Mouse (Mus musculus) lung, embryonic 16.5 days (tissue): ENCODE results near the gene Itpr1. TPM values are rescaled to one million over a fixed set of nuclear protein-coding genes. Genes with fewer than 3 reads are reported as not detected.

ENCODE experiments used
- ATAC-seq: fragments of 200-750 bp; cut with Nextera tagmentation; 2 replicates; pipeline ENCODE4 v1.8.0; 2017; ENCODE audit warnings: low read depth, mild to moderate bottlenecking, moderate library complexity
- H3K27ac ChIP-seq: fragments of 300-500 bp; sonication (generic); 2 replicates; pipeline ENCODE4 v1.5.1; 2014; ENCODE audit warnings: mild to moderate bottlenecking, control low read depth, low read length
- H3K27me3 ChIP-seq: fragments of 300-500 bp; sonication (generic); 2 replicates; pipeline ENCODE4 v1.6.1; 2014; ENCODE audit warnings: low read depth, low read length, mixed read lengths; ENCODE audit not compliant: control insufficient read depth, insufficient read depth
- H3K36me3 ChIP-seq: fragments of 300-500 bp; sonication (generic); 2 replicates; pipeline ENCODE4 v1.6.1; 2014; ENCODE audit warnings: low read length; ENCODE audit not compliant: control insufficient read depth, insufficient read depth
- H3K4me1 ChIP-seq: fragments of 300-500 bp; sonication (generic); replicated peaks from 2 replicates; pipeline ENCODE4 v1.6.1; 2014; ENCODE audit warnings: low read length, mixed read lengths; ENCODE audit not compliant: control insufficient read depth, insufficient read depth
- H3K4me2 ChIP-seq: fragments of 300-500 bp; sonication (generic); 2 replicates; pipeline ENCODE4 v1.6.1; 2014; ENCODE audit warnings: low read depth, low read length, control low read depth
- H3K4me3 ChIP-seq: fragments of 300-500 bp; sonication (generic); 2 replicates; pipeline ENCODE4 v1.5.1; 2014; ENCODE audit warnings: mild to moderate bottlenecking, low read length, control low read depth
- H3K9ac ChIP-seq: fragments of 300-500 bp; sonication (generic); 2 replicates; pipeline ENCODE4 v1.6.1; 2014; ENCODE audit warnings: low read length, control low read depth
- H3K9me3 ChIP-seq: fragments of 300-500 bp; sonication (generic); 2 replicates; pipeline ENCODE4 v1.6.1; 2016; ENCODE audit warnings: low read length; ENCODE audit not compliant: control insufficient read depth
- WGBS: fragments of 180-500 bp; shearing (Covaris S2); extraction: QIAGEN DNeasy Blood & Tissue Kit; methylation state at CpG from one replicate; pipeline ENCODE4 v1.1.7; 2014; 5-methylcytosine and 5-hydroxymethylcytosine counted together
- polyA plus RNA-seq: library from polyadenylated mRNA; unstranded; fragments of >200 nt; fragmentation: Nextera tagmentation; extraction: Ambion mirVana; gene quantifications from 2 replicates; pipeline ENCODE4 v1.2.1, GENCODE M21; 2015

The Itpr1 gene
- polyA plus RNA-seq, 1 experiment from 2014 or later: 13.0 TPM

GRCm38 (mm10) chr6:108301856-108302255 lies 89.0 kb downstream of the Itpr1 start:
- no peaks in the 10 kb centered on the region for H3K9me3 ChIP-seq
- H3K9ac ChIP-seq: no peak overlapping the region
- no peak overlapping the region for H3K27ac ChIP-seq
- H3K4me1 ChIP-seq: 0 out of 2 replicates have a peak, but pooled peaks cover 9% of the 10 kb centered on the region
- no peaks in the 10 kb centered on the region for H3K36me3 ChIP-seq
- no peak for ATAC-seq
- H3K4me3 ChIP-seq: no peak overlapping the region
- no peak overlapping the region for H3K4me2 ChIP-seq
- no peaks in the 10 kb centered on the region for H3K27me3 ChIP-seq
- WGBS: 89% methylated on average over 5 of the region's 5 CpGs

GRCm38 (mm10) chr6:108303619-108304567 lies 91.0 kb downstream of the Itpr1 start:
- no peak overlapping the region for H3K4me3 ChIP-seq
- H3K27ac ChIP-seq: no peak overlapping the region
- H3K9me3 ChIP-seq: no peaks in the 10 kb centered on the region
- WGBS: 80% methylated on average over 12 of the region's 12 CpGs
- ATAC-seq: no peak
- no peak overlapping the region for H3K9ac ChIP-seq
- H3K4me2 ChIP-seq: no peak overlapping the region
- H3K36me3 ChIP-seq: no peaks in the 10 kb centered on the region
- H3K4me1 ChIP-seq: 0 out of 2 replicates have a peak, but pooled peaks cover 11% of the 10 kb centered on the region
- no peaks in the 10 kb centered on the region for H3K27me3 ChIP-seq

- no peak overlapping the region for H3K9ac ChIP-seq
- H3K27me3 ChIP-seq: no peaks in the 10 kb centered on the region
- no peaks in the 10 kb centered on the region for H3K9me3 ChIP-seq
- peak overlapping the region; percentile 44; the same call in 1 of the 2 replicates for H3K27ac ChIP-seq
- WGBS: 26% methylated on average over 12 of the region's 12 CpGs
- no peaks in the 10 kb centered on the region for H3K36me3 ChIP-seq
- H3K4me1 ChIP-seq: 0 out of 2 replicates have a peak, but pooled peaks cover 11% of the 10 kb centered on the region
- ATAC-seq: 0 out of 2 replicates have a peak, but pooled peaks have one; percentile 30
- H3K4me2 ChIP-seq: no peak overlapping the region
- H3K4me3 ChIP-seq: no peak overlapping the region
Observed at GRCm38 (mm10) chr6:108305171-108305779, 92.4 kb downstream of the Itpr1 start.

GRCm38 (mm10) chr6:108306240-108306639 lies 93.3 kb downstream of the Itpr1 start:
- 32% methylated on average over 11 of the region's 11 CpGs for WGBS
- Histone ChIP-seq H3K27ac (peak overlapping the region; percentile 91), H3K36me3 (no peaks in the 10 kb centered on the region), H3K4me3 (peak overlapping the region; percentile 22), H3K4me2 (peak overlapping the region; percentile 48), H3K27me3 (no peaks in the 10 kb centered on the region), H3K9me3 (no peaks in the 10 kb centered on the region), H3K4me1 (0 out of 2 replicates have a peak, but pooled peaks cover 11% of the 10 kb centered on the region), H3K9ac (peak overlapping the region; percentile 63)
- peak; percentile 79 for ATAC-seq

GRCm38 (mm10) chr6:108306910-108307584 lies 94.2 kb downstream of the Itpr1 start:
- no peaks in the 10 kb centered on the region for H3K9me3 ChIP-seq
- peak overlapping the region; percentile 55; the same call in 1 of the 2 replicates for H3K27ac ChIP-seq
- H3K4me1 ChIP-seq: 0 out of 2 replicates have a peak, but pooled peaks cover 11% of the 10 kb centered on the region
- peak overlapping the region; percentile 28 for H3K4me2 ChIP-seq
- 42% methylated on average over 9 of the region's 9 CpGs for WGBS
- no peak overlapping the region for H3K9ac ChIP-seq
- no peak overlapping the region for H3K4me3 ChIP-seq
- ATAC-seq: peak; percentile 47; the same call in 1 of the 2 replicates
- no peaks in the 10 kb centered on the region for H3K36me3 ChIP-seq
- no peaks in the 10 kb centered on the region for H3K27me3 ChIP-seq

- ATAC-seq: no peak
- H3K4me1 ChIP-seq: 0 out of 2 replicates have a peak, but pooled peaks cover 11% of the 10 kb centered on the region
- WGBS: 88% methylated on average over 6 of the region's 6 CpGs
- H3K36me3 ChIP-seq: no peaks in the 10 kb centered on the region
- H3K27me3 ChIP-seq: no peaks in the 10 kb centered on the region
- no peak overlapping the region for H3K4me2 ChIP-seq
- H3K4me3 ChIP-seq: no peak overlapping the region
- H3K9ac ChIP-seq: no peak overlapping the region
- H3K9me3 ChIP-seq: no peaks in the 10 kb centered on the region
- H3K27ac ChIP-seq: no peak overlapping the region
Observed at GRCm38 (mm10) chr6:108307770-108308169, 94.9 kb downstream of the Itpr1 start.

GRCm38 (mm10) chr6:108309391-108310182 lies 96.7 kb downstream of the Itpr1 start:
- H3K36me3 ChIP-seq: no peaks in the 10 kb centered on the region
- H3K27ac ChIP-seq: no peak overlapping the region
- H3K4me1 ChIP-seq: 0 out of 2 replicates have a peak, but pooled peaks cover 11% of the 10 kb centered on the region
- no peaks in the 10 kb centered on the region for H3K9me3 ChIP-seq
- no peak overlapping the region for H3K4me3 ChIP-seq
- 55% methylated on average over 8 of the region's 8 CpGs for whole genome bisulfite sequencing
- H3K4me2 ChIP-seq: no peak overlapping the region
- no peak for ATAC-seq
- no peak overlapping the region for H3K9ac ChIP-seq
- no peaks in the 10 kb centered on the region for H3K27me3 ChIP-seq

- no peaks in the 10 kb centered on the region for H3K36me3 ChIP-seq
- 85% methylated on average over 1 of the region's 1 CpGs for WGBS
- H3K9ac ChIP-seq: no peak overlapping the region
- no peak overlapping the region for H3K4me3 ChIP-seq
- no peak overlapping the region for H3K4me2 ChIP-seq
- H3K27ac ChIP-seq: no peak overlapping the region
- ATAC-seq: no peak
- no peaks in the 10 kb centered on the region for H3K9me3 ChIP-seq
- H3K27me3 ChIP-seq: no peaks in the 10 kb centered on the region
- H3K4me1 ChIP-seq: no peaks in the 10 kb centered on the region
Observed at GRCm38 (mm10) chr6:108313056-108313455, 100.2 kb downstream of the Itpr1 start.
